Mouse (Mus musculus): Measurements from ENCODE around the gene Msh2. TPM values are rescaled to one million over a fixed set of nuclear protein-coding genes. Genes with fewer than 3 reads are reported as not detected.
"Not testable (repeated sequence)": the region's sequence is repeated elsewhere in the genome, so short reads cannot be mapped to it uniquely, and the experiment has no call there.

Msh2 gene
- polyA plus RNA-seq, 1 experiment from 2014 or later: 19.8 TPM

DNA sequence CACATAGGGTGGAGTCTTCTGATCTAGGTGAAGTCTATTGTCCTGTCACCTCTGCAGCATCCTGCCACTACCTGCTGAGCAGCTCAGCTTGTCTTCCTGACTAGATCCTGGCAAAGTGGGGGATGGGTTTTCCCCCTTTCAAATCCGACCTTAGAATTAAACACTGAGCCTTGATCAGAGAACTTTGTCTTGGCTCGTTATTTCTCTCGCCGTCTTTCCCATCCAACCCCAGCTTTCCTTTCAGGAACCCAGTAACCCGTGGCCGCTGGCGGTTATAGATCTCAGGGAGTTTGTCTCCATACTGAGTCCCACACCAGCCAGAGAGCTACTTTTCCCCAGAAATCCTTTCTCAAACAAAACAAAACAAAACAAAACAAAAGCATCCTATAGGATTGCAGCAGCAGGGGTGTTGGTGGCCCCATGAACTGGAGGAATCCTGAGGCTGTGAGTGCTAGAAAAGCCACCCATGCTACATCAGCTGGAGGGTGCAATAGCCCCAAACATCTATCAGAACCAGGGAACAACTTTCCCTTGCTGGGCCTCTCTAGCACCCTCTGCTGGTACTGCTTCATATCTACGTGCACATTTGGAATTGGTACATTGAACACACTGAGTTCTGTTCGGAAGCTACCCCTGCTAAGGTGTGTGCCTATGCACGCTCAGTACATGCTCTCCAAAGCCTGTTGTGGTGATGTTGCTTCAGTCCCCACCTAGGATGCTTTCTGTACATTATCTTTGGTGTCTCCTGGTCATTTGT lies 6.9 kb upstream of the Msh2 start:
- Histone ChIP-seq H3K4me3 (ENCODE audit: low read depth, low read length) (no peak overlapping the region), H3K27me3 (replicated peaks; ENCODE audit: insufficient read depth, low read length) (no peaks in the 10 kb centered on the region), H3K9ac (replicated peaks; ENCODE audit: low read depth) (no peak overlapping the region), H3K4me1 (ENCODE audit: insufficient read depth, low read depth, low read length) (no peaks in the 10 kb centered on the region), H3K4me2 (replicated peaks; ENCODE audit: low read depth, low read length) (no peak overlapping the region), H3K9me3 (ENCODE audit: low read length) (no peaks in the 10 kb centered on the region), H3K36me3 (ENCODE audit: insufficient read depth, low read length) (no peaks in the 10 kb centered on the region), H3K27ac (ENCODE audit: low read length) (no peak overlapping the region)
- no peak; the same call in 1 of the 2 replicates for ATAC-seq
- peak; percentile 68 for DNase-seq (ENCODE audit: low spot score)
- 76% methylated on average over 10 of the region's 10 CpGs for WGBS
- peak; percentile 94 for TF ChIP-seq CTCF (IDR thresholded peaks at IDR 0.05)
- TF ChIP-seq EP300 (IDR thresholded peaks at IDR 0.05): no peak

DNA sequence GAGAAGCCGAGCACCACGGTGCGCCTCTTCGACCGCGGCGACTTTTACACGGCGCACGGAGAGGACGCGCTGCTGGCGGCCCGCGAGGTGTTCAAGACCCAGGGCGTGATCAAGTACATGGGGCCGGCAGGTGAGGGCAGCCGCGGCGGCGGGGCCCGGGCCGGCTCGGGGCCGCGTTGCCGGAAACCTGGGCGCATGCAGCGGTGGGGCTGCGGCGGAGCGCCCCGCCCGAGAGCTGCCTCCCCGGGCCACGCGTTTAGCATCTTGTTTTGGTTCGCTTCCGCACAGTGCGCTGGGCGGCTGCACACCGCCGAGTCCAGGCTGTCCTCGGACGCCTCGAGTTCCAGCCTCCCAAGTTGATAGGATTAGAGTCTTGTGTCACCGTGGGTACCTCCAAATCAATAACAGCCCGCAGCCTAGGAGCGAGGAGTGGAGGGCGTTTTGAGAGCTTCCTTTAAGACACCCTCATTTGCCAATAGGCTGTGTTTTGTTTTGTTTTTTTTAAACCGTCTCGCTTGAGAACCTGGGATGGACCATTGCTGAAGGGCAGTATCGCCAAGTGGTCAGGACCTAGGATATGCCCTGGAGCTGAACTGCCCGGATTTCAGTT lies 652 bp downstream of the Msh2 start:
- TF ChIP-seq CTCF (IDR thresholded peaks at IDR 0.05) (no peak; the same call in 1 of the 2 replicates), EP300 (IDR thresholded peaks at IDR 0.05) (no peak)
- Histone ChIP-seq H3K36me3 (ENCODE audit: insufficient read depth, low read length) (0 out of 2 replicates have a peak, but pooled peaks cover 3% of the 10 kb centered on the region), H3K4me1 (ENCODE audit: insufficient read depth, low read depth, low read length) (no peaks in the 10 kb centered on the region), H3K27me3 (replicated peaks; ENCODE audit: insufficient read depth, low read length) (no peaks in the 10 kb centered on the region), H3K9me3 (ENCODE audit: low read length) (no peaks in the 10 kb centered on the region), H3K4me2 (replicated peaks; ENCODE audit: low read depth, low read length) (peak overlapping the region; percentile 92), H3K9ac (replicated peaks; ENCODE audit: low read depth) (peak overlapping the region; percentile 63), H3K4me3 (ENCODE audit: low read depth, low read length) (peak overlapping the region; percentile 91), H3K27ac (ENCODE audit: low read length) (peak overlapping the region; percentile 73)
- DNase-seq (ENCODE audit: low spot score): peak; percentile 38
- under 1% methylated on average over 49 of the region's 54 CpGs for WGBS
- peak; percentile 60 for ATAC-seq

DNA sequence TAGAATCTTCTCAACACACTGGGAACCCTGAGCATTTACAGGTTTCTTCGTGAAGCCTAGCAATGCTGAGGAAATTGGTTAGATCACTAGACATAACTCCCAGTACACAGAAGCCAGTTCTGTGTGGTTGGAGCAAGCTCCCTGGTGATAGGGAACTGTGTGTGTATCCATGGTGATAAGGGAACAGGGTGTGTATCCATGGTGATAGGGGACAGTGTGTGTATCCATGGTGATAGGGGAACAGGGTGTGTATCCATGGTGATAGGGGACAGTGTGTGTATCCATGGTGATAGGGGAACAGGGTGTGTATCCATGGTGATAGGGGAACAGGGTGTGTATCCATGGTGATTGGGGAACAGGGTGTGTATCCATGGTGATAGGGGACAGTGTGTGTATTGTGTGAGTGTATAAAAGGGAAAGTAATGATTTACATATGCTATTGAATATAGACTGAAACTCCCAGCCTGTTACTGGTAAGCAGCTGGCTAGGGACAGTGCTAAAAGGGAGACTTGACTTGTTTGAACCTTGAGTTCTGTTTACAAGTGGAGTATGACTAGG lies 4.9 kb downstream of the Msh2 start:
- not testable (repeated sequence) for H3K27me3 ChIP-seq (replicated peaks; ENCODE audit: insufficient read depth, low read length); H3K4me1 ChIP-seq (ENCODE audit: insufficient read depth, low read depth, low read length); H3K4me3 ChIP-seq (ENCODE audit: low read depth, low read length); H3K4me2 ChIP-seq (replicated peaks; ENCODE audit: low read depth, low read length); H3K36me3 ChIP-seq (ENCODE audit: insufficient read depth, low read length); H3K9ac ChIP-seq (replicated peaks; ENCODE audit: low read depth); H3K9me3 ChIP-seq (ENCODE audit: low read length); H3K27ac ChIP-seq (ENCODE audit: low read length); DNase-seq (ENCODE audit: low spot score); ATAC-seq
- WGBS: 93% methylated on average over 1 of the region's 1 CpGs

DNA sequence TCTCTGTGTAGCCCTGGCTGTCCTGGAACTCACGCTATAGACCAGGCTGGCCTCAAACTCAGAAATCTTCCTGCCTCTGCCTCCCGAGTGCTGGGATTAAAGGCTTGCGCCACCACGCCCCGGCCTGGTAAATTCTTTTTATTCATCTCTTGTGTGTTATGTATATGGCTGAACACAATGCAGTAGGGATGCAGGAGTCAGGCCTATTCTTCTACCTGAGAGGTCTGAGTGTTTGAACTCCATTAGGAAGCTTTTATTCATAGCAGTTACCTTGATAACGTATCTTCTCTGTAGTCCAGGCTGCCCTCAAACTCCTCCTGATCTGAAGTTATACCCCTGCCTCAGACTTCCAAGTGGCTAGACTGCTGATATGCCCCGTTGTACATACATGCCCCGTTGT lies 5.5 kb downstream of the Msh2 start:
- Histone ChIP-seq H3K27me3 (replicated peaks; ENCODE audit: insufficient read depth, low read length) (no peaks in the 10 kb centered on the region), H3K4me1 (ENCODE audit: insufficient read depth, low read depth, low read length) (no peaks in the 10 kb centered on the region), H3K9me3 (ENCODE audit: low read length) (no peaks in the 10 kb centered on the region), H3K36me3 (ENCODE audit: insufficient read depth, low read length) (0 out of 2 replicates have a peak, but pooled peaks cover 5% of the 10 kb centered on the region), H3K4me2 (replicated peaks; ENCODE audit: low read depth, low read length) (no peak overlapping the region), H3K27ac (ENCODE audit: low read length) (no peak overlapping the region), H3K9ac (replicated peaks; ENCODE audit: low read depth) (no peak overlapping the region), H3K4me3 (ENCODE audit: low read depth, low read length) (no peak overlapping the region)
- 94% methylated on average over 8 of the region's 8 CpGs for WGBS
- TF ChIP-seq CTCF (IDR thresholded peaks at IDR 0.05) (no peak), EP300 (IDR thresholded peaks at IDR 0.05) (no peak)
- no peak for DNase-seq (ENCODE audit: low spot score)
- no peak for ATAC-seq

DNA sequence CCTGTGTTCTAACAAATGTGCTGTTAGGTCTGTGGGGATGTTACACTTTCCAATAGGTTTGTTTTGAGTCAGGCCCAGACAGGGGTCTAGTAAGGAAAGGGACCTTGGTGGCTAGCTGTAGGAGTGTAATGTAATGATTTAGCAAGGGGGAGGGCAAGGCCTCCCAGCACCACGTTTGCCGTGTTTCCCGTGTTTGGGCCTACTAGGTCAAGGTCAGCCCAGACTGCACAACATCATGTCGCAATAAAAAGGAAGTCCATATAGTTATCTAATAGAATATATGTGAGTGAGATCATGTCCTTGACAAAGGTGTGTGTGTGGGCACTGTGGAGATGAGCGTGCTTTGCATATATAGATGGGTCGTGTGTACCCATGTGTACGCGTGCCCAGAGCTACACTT lies 17.1 kb downstream of the Msh2 start:
- ATAC-seq: no peak
- 80% methylated on average over 8 of the region's 8 CpGs for WGBS
- peaks cover 15% of the 10 kb centered on the region for H3K36me3 ChIP-seq (ENCODE audit: insufficient read depth, low read length)
- no peaks in the 10 kb centered on the region for H3K4me1 ChIP-seq (ENCODE audit: insufficient read depth, low read depth, low read length)
- no peak for DNase-seq (ENCODE audit: low spot score)
- H3K9me3 ChIP-seq (ENCODE audit: low read length): no peaks in the 10 kb centered on the region
- TF ChIP-seq EP300 (IDR thresholded peaks at IDR 0.05): no peak
- no peak for TF ChIP-seq CTCF (IDR thresholded peaks at IDR 0.05)
- no peak overlapping the region for H3K9ac ChIP-seq (replicated peaks; ENCODE audit: low read depth)
- H3K4me3 ChIP-seq (ENCODE audit: low read depth, low read length): no peak overlapping the region
- no peak overlapping the region for H3K4me2 ChIP-seq (replicated peaks; ENCODE audit: low read depth, low read length)
- H3K27me3 ChIP-seq (replicated peaks; ENCODE audit: insufficient read depth, low read length): no peaks in the 10 kb centered on the region
- H3K27ac ChIP-seq (ENCODE audit: low read length): no peak overlapping the region

DNA sequence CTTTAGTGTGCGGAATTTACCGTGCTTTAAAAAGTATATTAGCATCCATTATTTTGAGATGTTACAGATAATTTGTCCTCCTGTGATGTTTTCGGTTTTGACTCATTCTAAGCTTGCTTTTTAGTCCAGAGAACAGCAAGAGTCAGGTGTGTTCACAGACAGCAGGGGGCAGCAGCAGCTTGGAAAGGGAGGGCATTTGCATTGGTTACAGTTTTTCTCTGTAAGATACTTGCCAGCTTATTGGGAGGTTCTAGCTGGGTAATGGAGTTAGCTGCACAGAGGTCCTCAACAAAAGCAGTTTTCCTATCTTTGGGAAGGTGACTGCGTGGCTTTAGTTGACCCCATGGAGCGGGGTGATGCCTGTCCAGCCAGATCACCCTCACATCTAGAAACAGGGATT lies 19.8 kb downstream of the Msh2 start:
- WGBS: 87% methylated on average over 5 of the region's 5 CpGs

More for the DNA sequence above, 19.8 kb downstream of the Msh2 start:
- H3K4me2 ChIP-seq (replicated peaks; ENCODE audit: low read depth, low read length): no peak overlapping the region
- TF ChIP-seq EP300 (IDR thresholded peaks at IDR 0.05): no peak
- peak; percentile 82 for TF ChIP-seq CTCF (IDR thresholded peaks at IDR 0.05)
- ATAC-seq (no peak), DNase-seq (ENCODE audit: low spot score) (peak; percentile 72)
- no peaks in the 10 kb centered on the region for H3K4me1 ChIP-seq (ENCODE audit: insufficient read depth, low read depth, low read length)
- no peak overlapping the region for H3K27ac ChIP-seq (ENCODE audit: low read length)
- no peak overlapping the region for H3K4me3 ChIP-seq (ENCODE audit: low read depth, low read length)
- no peaks in the 10 kb centered on the region for H3K9me3 ChIP-seq (ENCODE audit: low read length)
- no peaks in the 10 kb centered on the region for H3K27me3 ChIP-seq (replicated peaks; ENCODE audit: insufficient read depth, low read length)
- peaks cover 15% of the 10 kb centered on the region for H3K36me3 ChIP-seq (ENCODE audit: insufficient read depth, low read length)
- H3K9ac ChIP-seq (replicated peaks; ENCODE audit: low read depth): no peak overlapping the region

Measured in lung, postnatal 0 days (tissue).